Mouse (Mus musculus) liver, embryonic 16.5 days (tissue): ENCODE measurements around the gene Nkx2-3. TPM values are rescaled to one million over a fixed set of nuclear protein-coding genes. Genes with fewer than 3 reads are reported as not detected.

Experiments
- ATAC-seq: fragments of 200-750 bp; cut with Nextera tagmentation; 2 replicates; pipeline ENCODE4 v1.8.0; 2017; ENCODE audit warnings: low read depth, mild to moderate bottlenecking, moderate number of reproducible peaks, moderate library complexity
- H3K27ac ChIP-seq: fragments of 300-500 bp; sonication (generic); 2 replicates; pipeline ENCODE4 v1.5.1; 2014; ENCODE audit warnings: mild to moderate bottlenecking, low read length
- H3K27me3 ChIP-seq: fragments of 300-500 bp; sonication (generic); 2 replicates; pipeline ENCODE4 v1.6.1; 2014; ENCODE audit warnings: low read depth, low read length, mixed read lengths; ENCODE audit not compliant: control insufficient read depth, insufficient read depth
- H3K36me3 ChIP-seq: fragments of 300-500 bp; sonication (generic); 2 replicates; pipeline ENCODE4 v1.6.1; 2014; ENCODE audit warnings: mild to moderate bottlenecking; ENCODE audit not compliant: control insufficient read depth, insufficient read depth
- H3K4me1 ChIP-seq: fragments of 300-500 bp; sonication (generic); 2 replicates; pipeline ENCODE4 v1.6.1; 2014; ENCODE audit warnings: low read depth, low read length, mixed read lengths; ENCODE audit not compliant: control insufficient read depth
- H3K4me2 ChIP-seq: fragments of 300-500 bp; sonication (generic); 2 replicates; pipeline ENCODE4 v1.6.1; 2014; ENCODE audit warnings: low read depth, low read length, mixed read lengths
- H3K4me3 ChIP-seq: fragments of 300-500 bp; sonication (generic); 2 replicates; pipeline ENCODE4 v1.5.1; 2014; ENCODE audit warnings: low read depth, mild to moderate bottlenecking, low read length
- H3K9ac ChIP-seq: fragments of 300-500 bp; sonication (generic); 2 replicates; pipeline ENCODE4 v1.6.1; 2014; ENCODE audit warnings: low read depth, low read length
- H3K9me3 ChIP-seq: fragments of 300-500 bp; sonication (generic); replicated peaks from 2 replicates; pipeline ENCODE4 v1.6.1; 2016; ENCODE audit warnings: low read length; ENCODE audit not compliant: control insufficient read depth
- WGBS: fragments of 180-500 bp; shearing (Covaris S2); extraction: QIAGEN DNeasy Blood & Tissue Kit; methylation state at CpG from one replicate; pipeline ENCODE4 v1.1.7; 2014; ENCODE audit not compliant: insufficient replicate concordance; 5-methylcytosine and 5-hydroxymethylcytosine counted together
- polyA plus RNA-seq: library from polyadenylated mRNA; unstranded; fragments of >200 nt; fragmentation: Nextera tagmentation; extraction: Ambion mirVana; gene quantifications from 2 replicates; pipeline ENCODE4 v1.2.1, GENCODE M21; 2015

Gene Nkx2-3
- polyA plus RNA-seq, 1 experiment from 2014 or later: 0.32 TPM

DNA sequence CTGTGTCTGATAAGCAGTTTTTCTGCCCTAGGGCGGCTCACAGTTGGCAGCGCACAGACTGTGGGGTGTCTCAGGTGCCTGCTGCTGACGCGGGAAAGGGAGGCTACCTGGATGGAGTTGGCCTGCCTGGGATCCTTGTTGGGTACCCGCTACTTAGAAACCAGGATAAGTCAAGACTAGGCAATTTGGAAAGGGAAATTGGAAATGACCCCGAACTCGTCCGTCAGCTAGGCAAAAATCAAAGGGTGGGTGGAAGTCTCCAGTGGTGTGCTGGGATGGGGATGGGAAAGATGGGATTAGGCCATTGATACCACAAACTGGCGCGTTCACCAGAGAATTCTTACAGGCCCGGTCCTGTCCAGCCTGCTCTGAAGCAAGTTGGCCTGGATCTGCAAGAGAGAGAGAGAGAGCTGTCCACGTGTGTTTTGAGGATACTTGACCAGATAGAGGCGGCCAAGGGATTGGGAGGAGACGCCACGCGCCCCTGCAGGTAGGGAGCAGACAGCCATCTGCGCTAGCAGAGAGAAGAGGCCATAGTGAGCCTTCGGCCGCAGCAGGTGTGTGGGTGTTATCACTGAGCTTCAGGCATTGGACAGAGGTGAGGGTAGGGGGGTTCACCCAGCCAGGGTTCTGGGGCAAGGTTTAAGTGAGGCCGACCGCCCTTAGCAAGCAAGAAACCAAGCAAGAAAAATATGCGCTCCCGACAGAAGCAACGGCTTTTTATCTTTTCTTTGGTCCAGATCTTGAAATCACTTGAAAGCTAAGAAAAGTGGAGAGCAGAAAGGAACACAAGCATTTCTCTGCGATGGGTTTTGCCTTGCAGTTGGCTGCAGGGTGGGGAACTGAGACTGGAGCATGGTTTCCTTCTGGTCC is 2.4 kb upstream of the Nkx2-3 start:
- no peak overlapping the region for H3K4me3 ChIP-seq
- H3K27me3 ChIP-seq: peaks cover 96% of the 10 kb centered on the region
- H3K27ac ChIP-seq: no peak overlapping the region
- no peaks in the 10 kb centered on the region; the same call in none of the 2 replicates for H3K4me1 ChIP-seq
- no peak overlapping the region for H3K9ac ChIP-seq
- no peak for ATAC-seq
- H3K36me3 ChIP-seq: no peaks in the 10 kb centered on the region
- no peak overlapping the region for H3K4me2 ChIP-seq
- whole genome bisulfite sequencing: 13% methylated on average over 25 of the region's 25 CpGs
- no peaks in the 10 kb centered on the region for H3K9me3 ChIP-seq

GRCm38 (mm10) chr19:43610341-43610848 is 1.7 kb upstream of the Nkx2-3 start:
- H3K27ac ChIP-seq: no peak overlapping the region
- no peak overlapping the region for H3K4me3 ChIP-seq
- H3K9ac ChIP-seq: no peak overlapping the region
- no peak overlapping the region for H3K4me2 ChIP-seq
- no peaks in the 10 kb centered on the region for H3K36me3 ChIP-seq
- WGBS: 2% methylated on average over 32 of the region's 32 CpGs
- no peak for ATAC-seq
- H3K4me1 ChIP-seq: no peaks in the 10 kb centered on the region; the same call in none of the 2 replicates
- H3K9me3 ChIP-seq: no peaks in the 10 kb centered on the region
- H3K27me3 ChIP-seq: peaks cover 96% of the 10 kb centered on the region

DNA sequence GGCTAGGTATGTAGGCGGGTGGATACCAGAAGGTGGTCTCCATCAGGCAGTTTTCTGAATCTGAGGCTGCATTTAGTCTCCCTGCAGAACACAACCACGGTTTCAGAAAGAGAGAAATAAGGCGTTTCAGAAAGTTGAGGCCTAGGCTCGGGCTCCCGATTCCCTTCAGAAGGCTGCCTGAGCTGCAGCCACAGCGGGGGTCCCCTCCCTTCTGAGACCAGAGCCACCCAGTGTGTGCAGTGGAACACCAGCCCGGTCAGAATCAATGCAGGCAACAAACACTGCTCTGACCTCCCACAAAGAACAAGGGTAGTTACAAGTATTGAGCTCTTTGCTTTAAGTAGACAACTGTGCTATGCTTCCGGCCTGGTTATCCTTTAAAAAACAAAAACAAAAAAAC is 1.0 kb upstream of the Nkx2-3 start:
- 17% methylated on average over 8 of the region's 8 CpGs for WGBS
- H3K27me3 ChIP-seq: peaks cover 96% of the 10 kb centered on the region

DNA sequence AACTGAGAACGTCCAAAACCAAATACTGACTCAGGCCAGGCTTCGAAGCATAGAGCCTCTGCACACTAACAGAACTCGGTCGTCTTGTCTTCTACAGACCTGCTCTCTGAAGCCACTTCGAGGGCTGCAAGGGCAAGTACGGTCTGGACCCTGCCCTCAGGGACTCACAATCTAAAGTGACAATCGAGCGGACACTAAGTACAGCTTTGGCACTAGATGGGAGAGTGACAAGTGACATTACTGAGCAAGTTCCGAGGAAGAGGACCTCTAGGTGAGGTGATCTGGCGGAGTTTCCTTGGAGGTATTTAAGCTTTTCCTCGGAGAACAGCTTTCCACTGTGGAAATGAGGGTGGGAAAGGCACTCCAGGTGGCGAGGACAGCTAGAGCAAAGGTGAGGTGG is 564 bp upstream of the Nkx2-3 start:
- Histone ChIP-seq H3K4me3 (no peak overlapping the region), H3K9me3 (no peaks in the 10 kb centered on the region), H3K4me2 (no peak overlapping the region)

More for the DNA sequence above, 1.0 kb upstream of the Nkx2-3 start:
- no peak overlapping the region for H3K4me3 ChIP-seq
- no peak overlapping the region for H3K4me2 ChIP-seq
- H3K27ac ChIP-seq: no peak overlapping the region
- H3K9ac ChIP-seq: no peak overlapping the region
- no peaks in the 10 kb centered on the region for H3K36me3 ChIP-seq
- no peak for ATAC-seq
- H3K4me1 ChIP-seq: no peaks in the 10 kb centered on the region; the same call in none of the 2 replicates
- H3K9me3 ChIP-seq: no peaks in the 10 kb centered on the region

GRCm38 (mm10) chr19:43612501-43612971 is 411 bp downstream of the Nkx2-3 start:
- no peak overlapping the region for H3K9ac ChIP-seq
- H3K36me3 ChIP-seq: no peaks in the 10 kb centered on the region
- peaks cover 96% of the 10 kb centered on the region for H3K27me3 ChIP-seq
- under 1% methylated on average over 23 of the region's 23 CpGs for WGBS
- H3K9me3 ChIP-seq: no peaks in the 10 kb centered on the region
- H3K4me1 ChIP-seq: no peaks in the 10 kb centered on the region; the same call in none of the 2 replicates
- no peak overlapping the region for H3K27ac ChIP-seq
- no peak for ATAC-seq
- 0 out of 2 replicates have a peak overlapping the region, but pooled peaks have one; percentile 1 for H3K4me3 ChIP-seq
- H3K4me2 ChIP-seq: peak overlapping the region; percentile 5; the same call in 1 of the 2 replicates

More for the DNA sequence above, 564 bp upstream of the Nkx2-3 start:
- Histone ChIP-seq H3K27me3 (peaks cover 96% of the 10 kb centered on the region), H3K27ac (no peak overlapping the region), H3K4me1 (no peaks in the 10 kb centered on the region; the same call in none of the 2 replicates), H3K9ac (no peak overlapping the region), H3K36me3 (no peaks in the 10 kb centered on the region)
- ATAC-seq: no peak
- 23% methylated on average over 12 of the region's 12 CpGs for WGBS

GRCm38 (mm10) chr19:43613293-43614130 is 1.4 kb downstream of the Nkx2-3 start:
- Histone ChIP-seq H3K4me2 (no peak overlapping the region), H3K36me3 (no peaks in the 10 kb centered on the region), H3K9me3 (no peaks in the 10 kb centered on the region), H3K4me3 (no peak overlapping the region), H3K4me1 (no peaks in the 10 kb centered on the region; the same call in none of the 2 replicates), H3K27me3 (peaks cover 96% of the 10 kb centered on the region), H3K9ac (no peak overlapping the region), H3K27ac (no peak overlapping the region)
- no peak for ATAC-seq
- WGBS: 3% methylated on average over 26 of the region's 26 CpGs

DNA sequence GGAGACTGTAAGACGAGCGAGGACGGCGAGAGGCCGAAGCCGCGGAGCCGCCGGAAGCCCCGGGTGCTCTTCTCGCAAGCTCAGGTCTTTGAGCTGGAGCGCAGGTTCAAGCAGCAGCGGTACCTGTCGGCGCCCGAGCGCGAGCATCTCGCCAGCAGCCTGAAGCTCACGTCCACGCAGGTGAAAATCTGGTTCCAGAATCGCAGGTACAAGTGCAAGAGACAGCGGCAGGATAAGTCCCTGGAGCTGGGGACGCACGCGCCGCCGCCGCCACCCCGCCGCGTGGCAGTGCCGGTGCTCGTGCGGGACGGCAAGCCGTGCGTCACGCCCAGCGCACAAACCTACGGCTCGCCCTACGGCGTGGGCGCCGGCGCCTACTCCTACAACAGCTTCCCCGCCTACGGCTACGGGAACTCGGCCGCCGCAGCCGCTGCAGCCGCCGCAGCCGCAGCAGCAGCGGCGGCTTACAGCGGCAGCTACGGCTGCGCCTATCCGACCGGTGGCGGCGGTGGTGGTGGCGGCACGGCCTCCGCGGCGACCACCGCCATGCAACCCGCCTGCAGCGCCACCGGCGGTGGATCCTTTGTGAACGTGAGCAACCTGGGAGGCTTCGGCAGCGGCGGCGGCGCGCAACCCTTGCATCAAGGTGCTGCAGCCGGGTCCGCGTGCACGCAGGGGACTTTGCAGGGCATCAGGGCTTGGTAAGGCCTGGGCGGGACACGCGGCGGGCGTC is 2.4 kb downstream of the Nkx2-3 start:
- ATAC-seq: no peak
- Histone ChIP-seq H3K4me2 (peak overlapping the region; percentile 30; the same call in 1 of the 2 replicates), H3K4me3 (peak overlapping the region; percentile 17; the same call in 1 of the 2 replicates), H3K9ac (no peak overlapping the region), H3K4me1 (no peaks in the 10 kb centered on the region; the same call in none of the 2 replicates), H3K27me3 (peaks cover 100% of the 10 kb centered on the region), H3K36me3 (no peaks in the 10 kb centered on the region), H3K9me3 (no peaks in the 10 kb centered on the region), H3K27ac (no peak overlapping the region)
- under 1% methylated on average over 89 of the region's 92 CpGs for WGBS

- Histone ChIP-seq H3K4me2 (no peak overlapping the region), H3K36me3 (no peaks in the 10 kb centered on the region), H3K9ac (no peak overlapping the region), H3K27me3 (peaks cover 100% of the 10 kb centered on the region), H3K27ac (no peak overlapping the region), H3K4me3 (no peak overlapping the region), H3K9me3 (no peaks in the 10 kb centered on the region), H3K4me1 (no peaks in the 10 kb centered on the region; the same call in none of the 2 replicates)
- ATAC-seq: no peak
- 2% methylated on average over 20 of the region's 20 CpGs for WGBS
Measured at GRCm38 (mm10) chr19:43615074-43615445, 2.9 kb downstream of the Nkx2-3 start.
